Mouse (Mus musculus): ENCODE results near the gene Tmem222.

Tmem222 gene

GRCm38 (mm10) chr4:133251214-133251613, 26.4 kb downstream of the Tmem222 start:
- DNase-seq (ENCODE audit: low spot score), result no peak

- peak; percentile 73 for DNase-seq (ENCODE audit: low spot score)
Observed at GRCm38 (mm10) chr4:133250609-133251008, 27.0 kb downstream of the Tmem222 start.

GRCm38 (mm10) chr4:133247806-133248449, 29.7 kb downstream of the Tmem222 start:
- peak; percentile 88 for DNase-seq (ENCODE audit: low spot score)

GRCm38 (mm10) chr4:133247072-133247471, 30.5 kb downstream of the Tmem222 start:
- DNase-seq (ENCODE audit: low spot score), result no peak

GRCm38 (mm10) chr4:133244289-133244688, 33.3 kb downstream of the Tmem222 start:
- DNase-seq (ENCODE audit: low spot score), result no peak

GRCm38 (mm10) chr4:133243538-133243937, 34.1 kb downstream of the Tmem222 start:
- DNase-seq (ENCODE audit: low spot score), result no peak

- no peak for DNase-seq (ENCODE audit: low spot score)
Observed at GRCm38 (mm10) chr4:133242710-133243109, 34.9 kb downstream of the Tmem222 start.

GRCm38 (mm10) chr4:133241910-133242309, 35.7 kb downstream of the Tmem222 start:
- DNase-seq (ENCODE audit: low spot score), result no peak

- DNase-seq (ENCODE audit: low spot score), result peak; percentile 80
Observed at GRCm38 (mm10) chr4:133240934-133241908, 36.4 kb downstream of the Tmem222 start.

- DNase-seq (ENCODE audit: low spot score), result peak; percentile 59
Observed at GRCm38 (mm10) chr4:133240490-133240921, 37.1 kb downstream of the Tmem222 start, which contains the start of gene Map3k6. TSS of gene Map3k6 (plus strand) at chr4:133240818.

GRCm38 (mm10) chr4:133237911-133238310, 39.7 kb downstream of the Tmem222 start:
- no peak for DNase-seq (ENCODE audit: low spot score)

GRCm38 (mm10) chr4:133235415-133235814, 42.2 kb downstream of the Tmem222 start:
- no peak for DNase-seq (ENCODE audit: low spot score)

GRCm38 (mm10) chr4:133234771-133235170, 42.8 kb downstream of the Tmem222 start:
- DNase-seq (ENCODE audit: low spot score), result no peak

GRCm38 (mm10) chr4:133233285-133233976, 44.2 kb downstream of the Tmem222 start:
- DNase-seq (ENCODE audit: low spot score), result peak; percentile 62

- no peak for DNase-seq (ENCODE audit: low spot score)
Observed at GRCm38 (mm10) chr4:133229582-133229981, 48.0 kb downstream of the Tmem222 start.

- DNase-seq (ENCODE audit: low spot score), result no peak
Observed at GRCm38 (mm10) chr4:133227636-133228035, 50.0 kb downstream of the Tmem222 start.

GRCm38 (mm10) chr4:133226073-133226472, 51.5 kb downstream of the Tmem222 start:
- DNase-seq (ENCODE audit: low spot score), result no peak

- DNase-seq (ENCODE audit: low spot score), result no peak
Observed at GRCm38 (mm10) chr4:133223875-133224274, 53.7 kb downstream of the Tmem222 start.

GRCm38 (mm10) chr4:133221701-133222100, 55.9 kb downstream of the Tmem222 start:
- DNase-seq (ENCODE audit: low spot score), result no peak

- no peak for DNase-seq (ENCODE audit: low spot score)
Observed at GRCm38 (mm10) chr4:133220656-133221055, 56.9 kb downstream of the Tmem222 start.

GRCm38 (mm10) chr4:133218745-133219144, 58.8 kb downstream of the Tmem222 start:
- no peak for DNase-seq (ENCODE audit: low spot score)

- DNase-seq (ENCODE audit: low spot score), result peak; percentile 66
Observed at GRCm38 (mm10) chr4:133217641-133218040, 60.0 kb downstream of the Tmem222 start.
